Mouse (Mus musculus) neural tube, embryonic 10.5 days (tissue): ENCODE measurements around the gene Apol6.
"Not testable (repeated sequence)": the region's sequence is repeated elsewhere in the genome, so short reads cannot be mapped to it uniquely, and the experiment has no call there.

Experiments used
- DNase-seq: peaks from one replicate; pipeline ENCODE4 v3.0.0-alpha.2; 2017; ENCODE audit warnings: low spot score; ENCODE audit errors: extremely low spot score

The Apol6 gene

GRCm38 (mm10) chr15:77029331-77029991 lies 15.1 kb upstream of the Apol6 start:
- peak; percentile 70 for DNase-seq

DNA sequence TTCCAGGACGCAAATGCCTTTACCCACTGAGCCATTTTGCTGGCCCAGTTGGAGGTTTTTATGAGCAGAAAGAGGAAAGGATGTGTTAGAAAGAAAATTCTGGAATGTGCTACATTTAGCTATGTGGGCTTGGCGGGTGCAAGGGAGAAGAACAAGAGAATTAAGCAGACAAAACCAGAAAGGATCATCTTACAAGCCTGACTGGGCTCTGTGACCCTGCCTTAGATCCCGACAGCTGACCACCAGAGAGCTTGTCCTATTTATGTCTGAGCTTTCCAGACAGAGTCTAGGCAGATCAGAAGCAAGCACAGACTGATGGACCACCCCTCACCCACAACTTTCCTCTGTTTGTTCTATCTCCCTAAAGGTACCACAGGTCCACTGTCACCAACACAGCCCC lies 13.3 kb upstream of the Apol6 start:
- no peak for DNase-seq

GRCm38 (mm10) chr15:77034526-77034925 lies 10.0 kb upstream of the Apol6 start:
- no peak for DNase-seq

DNA sequence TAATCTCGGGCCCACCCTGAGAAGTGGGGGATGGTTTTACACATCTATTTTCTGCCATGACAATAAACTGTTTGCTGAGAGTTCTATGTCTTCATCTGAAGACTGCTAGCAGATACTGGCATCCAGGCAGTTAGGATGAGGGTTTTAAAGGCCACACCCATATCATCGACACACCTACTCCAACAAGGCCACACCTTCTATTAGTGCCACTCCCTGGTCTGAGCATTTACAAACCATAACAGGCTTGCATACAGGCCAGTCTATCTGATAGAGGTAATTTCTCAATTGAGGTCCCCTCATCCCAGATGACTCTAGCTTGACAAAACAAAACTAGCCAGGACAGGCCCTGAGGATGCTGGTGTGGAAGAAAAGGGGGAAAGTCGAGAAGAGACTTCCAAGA lies 8.9 kb upstream of the Apol6 start:
- DNase-seq = no peak

DNA sequence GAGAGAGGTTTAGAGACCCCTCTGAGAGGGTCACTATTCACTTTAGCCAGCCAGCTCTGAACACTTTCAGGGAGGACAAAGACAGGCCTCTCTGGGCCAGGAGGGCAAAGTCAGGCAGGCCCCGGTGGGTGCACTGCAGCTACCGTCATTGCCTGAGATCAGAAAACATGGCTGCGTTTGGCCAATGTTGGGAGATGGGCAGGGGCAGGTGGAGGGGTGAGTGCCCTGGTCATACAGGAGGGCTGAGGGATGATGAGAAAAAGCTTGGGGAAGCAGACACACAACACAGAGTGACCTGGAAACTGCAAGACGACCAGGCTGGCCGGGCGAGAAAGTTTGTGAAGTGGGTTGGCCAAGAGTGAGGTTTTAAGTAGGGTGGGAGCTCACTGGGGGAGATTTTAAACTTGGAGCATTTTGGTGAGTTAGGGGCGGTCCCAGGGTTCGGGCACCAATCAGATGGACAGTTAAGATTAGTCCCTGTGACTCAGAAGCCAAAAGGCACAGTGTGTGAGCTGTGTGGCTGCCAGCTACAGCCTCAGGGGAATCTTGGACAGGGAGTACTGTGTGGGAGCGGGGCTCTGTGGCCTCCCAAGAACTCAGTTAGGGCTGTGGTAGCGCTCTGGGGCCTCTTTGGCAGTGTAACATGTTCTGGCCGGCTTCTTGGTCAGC lies 8.1 kb upstream of the Apol6 start:
- peak; percentile 26 for DNase-seq

DNA sequence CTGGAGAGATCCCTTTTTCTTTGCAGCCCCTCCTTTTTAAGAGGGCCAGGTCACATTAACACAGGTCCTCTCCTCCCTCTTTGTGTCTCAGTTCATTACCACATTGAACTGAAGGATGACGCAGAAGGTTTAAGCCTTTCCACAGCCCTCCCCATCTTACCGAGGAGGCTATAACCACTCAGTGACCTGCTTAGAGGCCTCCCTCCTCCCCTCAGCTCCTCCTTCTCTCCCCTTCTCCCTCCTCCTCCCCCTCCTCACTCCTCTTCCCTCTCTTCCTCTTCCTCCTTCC lies 7.6 kb upstream of the Apol6 start:
- no peak for DNase-seq

- DNase-seq = peak; percentile 67
Measured at GRCm38 (mm10) chr15:77037278-77038161, 7.0 kb upstream of the Apol6 start.

GRCm38 (mm10) chr15:77039211-77039700 lies 5.3 kb upstream of the Apol6 start:
- DNase-seq = no peak

DNA sequence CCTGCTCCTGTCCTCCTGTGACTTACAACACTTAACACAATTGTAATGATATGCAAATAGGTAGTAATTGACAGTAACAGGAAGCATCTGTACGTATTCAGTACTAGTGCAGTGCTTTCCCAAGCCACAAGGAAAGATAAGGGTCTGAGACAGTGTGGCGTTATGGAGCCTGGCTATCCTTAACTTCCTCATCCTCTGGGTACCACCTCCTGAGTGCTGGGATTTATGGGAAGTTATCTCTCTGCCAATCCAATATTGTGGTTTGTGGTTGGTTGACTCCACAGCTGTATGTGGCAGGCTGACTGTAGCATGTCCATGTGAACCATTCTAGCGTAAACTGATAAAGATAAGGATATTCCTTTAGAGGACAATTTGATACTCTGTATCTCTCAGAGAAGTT lies 3.7 kb upstream of the Apol6 start:
- no peak for DNase-seq

- DNase-seq = no peak
Measured at GRCm38 (mm10) chr15:77045609-77046008, 1.1 kb downstream of the Apol6 start.

DNA sequence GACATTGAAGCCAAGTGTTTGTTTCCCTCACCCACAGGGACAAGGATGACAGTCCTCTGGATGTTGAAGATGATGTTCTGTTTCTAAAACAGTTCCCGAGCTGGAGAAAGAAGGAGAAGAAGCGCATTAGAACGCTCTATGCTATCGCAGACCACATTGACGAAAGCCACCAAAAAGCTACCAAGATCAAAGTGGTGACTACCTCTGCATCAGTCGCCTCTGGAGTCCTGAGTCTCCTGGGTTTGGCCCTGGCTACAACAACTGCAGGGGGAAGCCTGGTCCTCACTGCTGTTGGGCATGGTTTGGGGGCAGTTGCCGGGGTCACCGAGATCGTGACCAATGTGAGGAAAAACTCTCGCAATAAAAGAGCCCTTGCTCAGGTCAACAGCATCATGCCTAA lies 6.0 kb downstream of the Apol6 start, which contains the start of gene Mb:
Gene Mb (minus strand): TSS at position 101 of the 400 bp plus-strand sequence.
- DNase-seq = no peak

DNA sequence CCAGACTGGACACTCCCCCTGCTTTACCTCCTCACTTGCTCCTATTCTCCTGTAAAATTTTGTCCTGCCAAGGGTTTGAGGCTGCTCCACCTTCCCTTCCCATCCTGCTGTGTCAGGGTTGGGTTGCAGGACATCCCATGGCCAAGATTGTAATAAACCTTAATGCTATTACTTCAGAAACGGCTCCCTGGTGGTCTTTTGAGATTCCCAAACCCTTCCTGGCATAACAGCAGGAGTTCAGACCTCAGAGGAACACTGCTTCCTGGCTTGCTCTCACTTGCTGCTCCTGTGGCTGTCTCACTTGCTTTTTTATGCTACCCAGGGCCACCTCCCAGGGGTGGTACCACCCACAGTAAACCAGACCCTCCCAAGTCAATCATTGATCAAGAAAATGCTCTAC lies 7.6 kb downstream of the Apol6 start:
- no peak for DNase-seq

- no peak for DNase-seq
Measured at GRCm38 (mm10) chr15:77053021-77053420, 8.5 kb downstream of the Apol6 start.

DNA sequence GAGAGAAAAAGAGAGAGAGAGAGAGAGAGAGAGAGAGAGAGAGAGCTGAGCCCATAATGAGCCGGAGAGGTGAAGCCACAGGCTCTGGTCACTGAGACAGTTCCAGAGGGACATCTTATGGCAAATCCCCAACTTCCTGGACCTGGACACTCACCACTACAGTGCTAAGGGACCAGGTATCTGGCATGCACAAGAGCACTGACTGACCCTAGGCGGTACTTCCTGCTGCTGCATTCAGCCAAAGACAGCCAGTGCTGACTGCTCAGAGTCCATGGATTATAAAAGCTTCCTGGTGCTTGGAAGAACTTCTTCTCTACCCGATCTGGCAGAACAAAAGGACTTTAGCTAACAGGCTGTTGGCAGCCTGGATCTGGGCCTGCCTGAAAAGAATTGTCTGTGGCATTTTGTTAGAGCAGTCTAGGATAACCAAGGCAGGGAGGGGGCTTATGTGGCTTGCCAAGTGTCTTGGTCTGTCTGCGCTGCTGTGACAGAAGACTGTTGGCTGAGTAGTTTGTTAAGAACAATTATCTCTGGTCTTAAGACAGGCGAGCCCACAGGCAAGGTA lies 10.2 kb downstream of the Apol6 start:
- DNase-seq = no peak

DNA sequence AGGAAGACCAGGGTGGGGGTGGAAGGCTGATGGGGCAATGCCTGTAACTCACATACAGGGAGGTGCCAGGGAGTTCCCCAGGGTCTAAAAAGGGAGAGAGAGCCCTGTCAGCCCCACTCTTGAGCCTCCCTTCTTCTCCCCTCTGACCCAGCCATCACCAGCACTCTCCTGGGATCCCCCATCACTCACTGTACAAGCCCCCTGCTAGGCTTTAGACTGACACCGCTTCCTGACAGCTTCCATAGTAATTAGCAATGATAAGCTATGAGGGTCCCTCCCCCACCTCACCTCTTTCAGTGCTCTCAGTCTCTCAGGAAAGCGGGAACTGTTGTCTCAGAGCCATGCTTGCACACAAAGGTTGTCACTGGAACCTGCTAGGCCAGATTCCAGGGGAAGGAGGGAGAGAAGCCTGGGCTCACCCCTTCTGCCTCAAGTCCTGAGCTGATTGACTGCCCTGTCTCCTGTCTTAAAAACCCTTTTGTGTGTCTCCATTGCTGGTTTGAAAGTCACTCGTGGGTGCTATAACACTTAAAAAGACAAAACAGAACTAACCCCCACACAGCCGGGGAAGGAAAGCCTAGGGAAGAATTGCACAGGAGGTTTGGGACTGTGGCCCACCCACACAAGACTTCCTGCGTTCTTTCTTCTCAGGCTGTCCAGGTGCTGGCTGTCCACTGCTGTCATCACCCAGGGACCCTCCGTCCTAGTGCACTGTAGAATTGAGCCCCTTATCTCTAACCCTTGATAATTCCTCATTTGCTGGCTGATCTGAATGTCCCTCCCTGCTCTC lies 11.7 kb downstream of the Apol6 start:
- no peak for DNase-seq

DNA sequence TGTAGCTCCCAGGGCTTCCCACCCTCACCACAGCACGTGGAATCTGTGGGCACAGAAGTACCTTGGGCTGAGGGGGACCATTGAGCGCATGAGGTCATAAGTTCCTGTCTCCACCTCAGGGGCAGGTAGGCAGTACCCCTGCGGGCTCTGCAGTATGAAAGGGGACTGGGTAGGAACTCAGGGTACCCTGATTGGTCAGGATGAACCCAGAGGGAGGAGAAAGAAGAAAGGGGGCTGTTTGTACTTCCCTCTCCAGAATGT lies 12.2 kb downstream of the Apol6 start:
- no peak for DNase-seq

DNA sequence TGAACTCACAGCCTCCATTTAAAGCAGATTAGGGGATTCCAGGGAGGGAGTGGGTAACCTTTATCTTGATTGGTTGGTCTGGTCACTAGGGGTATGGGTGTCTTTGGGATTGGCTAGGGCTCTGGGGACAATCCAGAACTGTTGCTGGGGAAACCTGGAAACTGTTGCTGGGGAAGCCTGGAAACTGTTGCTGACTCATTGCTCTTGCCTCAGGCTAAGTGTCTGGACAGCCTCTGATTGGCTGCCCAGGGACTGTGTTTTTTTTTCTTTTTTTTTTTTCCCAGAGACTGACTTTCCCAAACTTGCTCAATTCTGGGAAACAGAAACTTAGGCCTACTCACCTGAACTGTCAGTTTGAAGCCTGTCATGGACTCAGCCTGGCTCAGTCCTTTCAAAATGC lies 14.0 kb downstream of the Apol6 start:
- DNase-seq = no peak

- DNase-seq = not testable (repeated sequence)
Measured at GRCm38 (mm10) chr15:77059416-77059815, 14.9 kb downstream of the Apol6 start.

DNA sequence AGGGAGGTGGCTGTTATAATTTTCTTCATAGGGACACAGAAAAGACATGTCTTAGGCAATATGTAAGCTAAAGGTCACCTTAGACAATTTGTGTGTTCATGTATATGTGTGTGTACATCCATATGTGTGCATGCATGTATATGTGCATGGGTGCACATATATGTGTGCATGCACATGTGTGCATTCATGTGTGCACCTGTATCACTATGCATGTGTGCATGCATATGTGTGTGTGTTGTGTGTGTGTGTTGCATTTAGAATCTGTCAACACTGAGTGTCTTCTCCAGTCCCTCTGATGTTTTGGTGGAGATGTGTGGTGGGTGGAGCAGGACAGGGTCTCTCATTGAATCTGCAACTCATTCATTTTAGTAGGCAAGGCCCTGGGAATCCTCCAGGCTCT lies 18.2 kb downstream of the Apol6 start:
- no peak for DNase-seq

- DNase-seq = no peak
Measured at GRCm38 (mm10) chr15:77065259-77065852, 20.8 kb downstream of the Apol6 start.

- DNase-seq = no peak
Measured at GRCm38 (mm10) chr15:77066233-77066632, 21.7 kb downstream of the Apol6 start.
